Mouse (Mus musculus) limb, embryonic 11.5 days (tissue): ENCODE measurements at regions not wholly inside any gene's neighbourhood (a gene's known extent, or its start where the extent isn't known, plus 50 kb on each side); places are given as distances from the start of the nearest gene placed in this dataset.

ENCODE experiments used
- ATAC-seq: fragments of 200-750 bp; cut with Nextera tagmentation; 2 replicates; pipeline ENCODE4 v1.8.0; 2017; ENCODE audit warnings: low read depth; ENCODE audit not compliant: insufficient number of reproducible peaks, low FRiP score, low TSS enrichment
- DNase-seq: peaks from one replicate; pipeline ENCODE4 v3.0.0-alpha.2; 2015; ENCODE audit warnings: low spot score
- H3K27ac ChIP-seq: fragments of 300-500 bp; sonication (generic); replicated peaks from 2 replicates; pipeline ENCODE4 v1.5.1; 2014; ENCODE audit warnings: low read depth, mild to moderate bottlenecking, low read length
- H3K27me3 ChIP-seq: fragments of 300-500 bp; sonication (generic); 2 replicates; pipeline ENCODE4 v1.6.1; 2014; ENCODE audit warnings: mild to moderate bottlenecking, low read length, mixed read lengths; ENCODE audit not compliant: control insufficient read depth, insufficient read depth
- H3K36me3 ChIP-seq: fragments of 300-500 bp; sonication (generic); 2 replicates; pipeline ENCODE4 v1.6.1; 2014; ENCODE audit warnings: mild to moderate bottlenecking, low read length, moderate library complexity, mixed read lengths; ENCODE audit not compliant: control insufficient read depth, insufficient read depth
- H3K4me1 ChIP-seq: fragments of 300-500 bp; sonication (generic); 2 replicates; pipeline ENCODE4 v1.6.1; 2014; ENCODE audit warnings: low read length, mixed read lengths; ENCODE audit not compliant: control insufficient read depth, insufficient read depth
- H3K4me2 ChIP-seq: fragments of 300-500 bp; sonication (generic); 2 replicates; pipeline ENCODE4 v1.6.1; 2014; ENCODE audit warnings: low read depth, mild to moderate bottlenecking, moderate library complexity; ENCODE audit not compliant: severe bottlenecking
- H3K4me3 ChIP-seq: fragments of 300-500 bp; sonication (generic); 2 replicates; pipeline ENCODE4 v1.5.1; 2014; ENCODE audit warnings: low read depth, low read length
- H3K9ac ChIP-seq: fragments of 300-500 bp; sonication (generic); 2 replicates; pipeline ENCODE4 v1.6.1; 2014; ENCODE audit warnings: mild to moderate bottlenecking, low read length
- H3K9me3 ChIP-seq: fragments of 300-500 bp; sonication (generic); 2 replicates; pipeline ENCODE4 v1.6.1; 2016; ENCODE audit warnings: low read length; ENCODE audit not compliant: control insufficient read depth
- WGBS: fragments of 180-500 bp; shearing (Covaris S2); extraction: QIAGEN DNeasy Blood & Tissue Kit; methylation state at CpG from one replicate; pipeline ENCODE4 v1.1.7; 2014; 5-methylcytosine and 5-hydroxymethylcytosine counted together

GRCm38 (mm10) chr6:100159817-100160216 lies 127.5 kb downstream of the Rybp start:
- Histone ChIP-seq H3K27me3 (no peaks in the 10 kb centered on the region), H3K9me3 (no peaks in the 10 kb centered on the region), H3K4me1 (peaks cover 34% of the 10 kb centered on the region), H3K27ac (no peak overlapping the region), H3K4me3 (no peak overlapping the region), H3K36me3 (no peaks in the 10 kb centered on the region), H3K4me2 (no peak overlapping the region), H3K9ac (no peak overlapping the region)
- ATAC-seq (no peak), DNase-seq (no peak)
- WGBS: 64% methylated on average over 4 of the region's 4 CpGs

GRCm38 (mm10) chr6:100159246-100159645 lies 128.0 kb downstream of the Rybp start:
- no peak for ATAC-seq
- no peak overlapping the region for H3K27ac ChIP-seq
- H3K27me3 ChIP-seq: no peaks in the 10 kb centered on the region
- H3K9me3 ChIP-seq: no peaks in the 10 kb centered on the region
- H3K9ac ChIP-seq: no peak overlapping the region
- H3K36me3 ChIP-seq: no peaks in the 10 kb centered on the region
- H3K4me2 ChIP-seq: no peak overlapping the region
- H3K4me1 ChIP-seq: peaks cover 33% of the 10 kb centered on the region
- DNase-seq: no peak
- no peak overlapping the region for H3K4me3 ChIP-seq
- WGBS: 20% methylated on average over 1 of the region's 1 CpGs

- Histone ChIP-seq H3K9me3 (no peaks in the 10 kb centered on the region), H3K27me3 (0 out of 2 replicates have a peak, but pooled peaks cover 2% of the 10 kb centered on the region), H3K36me3 (no peaks in the 10 kb centered on the region), H3K4me2 (no peak overlapping the region), H3K4me3 (no peak overlapping the region), H3K9ac (no peak overlapping the region), H3K27ac (no peak overlapping the region), H3K4me1 (peaks cover 14% of the 10 kb centered on the region)
- no peak for DNase-seq
- WGBS: 72% methylated on average over 7 of the region's 7 CpGs
- ATAC-seq: no peak
Observed at GRCm38 (mm10) chr6:100157288-100157687, 130.0 kb downstream of the Rybp start.

- Histone ChIP-seq H3K4me2 (no peak overlapping the region), H3K9ac (no peak overlapping the region), H3K27me3 (0 out of 2 replicates have a peak, but pooled peaks cover 3% of the 10 kb centered on the region), H3K9me3 (no peaks in the 10 kb centered on the region), H3K4me1 (peaks cover 9% of the 10 kb centered on the region; the same call in 1 of the 2 replicates), H3K27ac (no peak overlapping the region), H3K36me3 (no peaks in the 10 kb centered on the region), H3K4me3 (no peak overlapping the region)
- DNase-seq (no peak), ATAC-seq (0 out of 2 replicates have a peak, but pooled peaks have one; percentile 24)
- 87% methylated on average over 4 of the region's 4 CpGs for WGBS
Observed at GRCm38 (mm10) chr6:100156163-100156562, 131.1 kb downstream of the Rybp start.

- WGBS: 55% methylated on average over 20 of the region's 20 CpGs
- Histone ChIP-seq H3K4me3 (no peak overlapping the region), H3K27ac (no peak overlapping the region), H3K36me3 (no peaks in the 10 kb centered on the region), H3K4me1 (peaks cover 9% of the 10 kb centered on the region; the same call in 1 of the 2 replicates), H3K27me3 (0 out of 2 replicates have a peak, but pooled peaks cover 3% of the 10 kb centered on the region), H3K9ac (no peak overlapping the region), H3K4me2 (no peak overlapping the region), H3K9me3 (no peaks in the 10 kb centered on the region)
- DNase-seq (peak; percentile 55), ATAC-seq (no peak)
Observed at GRCm38 (mm10) chr6:100155676-100156075, 131.6 kb downstream of the Rybp start.

GRCm38 (mm10) chr6:100151447-100151846 lies 135.8 kb downstream of the Rybp start:
- H3K4me2 ChIP-seq: no peak overlapping the region
- no peaks in the 10 kb centered on the region for H3K36me3 ChIP-seq
- H3K4me1 ChIP-seq: peaks cover 12% of the 10 kb centered on the region
- WGBS: 92% methylated on average over 1 of the region's 1 CpGs
- ATAC-seq (no peak), DNase-seq (no peak)
- H3K4me3 ChIP-seq: no peak overlapping the region
- 0 out of 2 replicates have a peak, but pooled peaks cover 3% of the 10 kb centered on the region for H3K27me3 ChIP-seq
- H3K9ac ChIP-seq: no peak overlapping the region
- no peak overlapping the region for H3K27ac ChIP-seq
- no peaks in the 10 kb centered on the region for H3K9me3 ChIP-seq

GRCm38 (mm10) chr6:100150703-100151208 lies 136.5 kb downstream of the Rybp start:
- no peak overlapping the region for H3K4me2 ChIP-seq
- no peaks in the 10 kb centered on the region for H3K9me3 ChIP-seq
- H3K27me3 ChIP-seq: 0 out of 2 replicates have a peak, but pooled peaks cover 3% of the 10 kb centered on the region
- no peak overlapping the region for H3K4me3 ChIP-seq
- H3K36me3 ChIP-seq: no peaks in the 10 kb centered on the region
- H3K9ac ChIP-seq: no peak overlapping the region
- WGBS: 73% methylated on average over 6 of the region's 6 CpGs
- ATAC-seq (no peak), DNase-seq (no peak)
- no peak overlapping the region for H3K27ac ChIP-seq
- peaks cover 15% of the 10 kb centered on the region for H3K4me1 ChIP-seq

- Histone ChIP-seq H3K27ac (no peak overlapping the region), H3K4me3 (no peak overlapping the region), H3K9ac (no peak overlapping the region), H3K4me1 (peaks cover 25% of the 10 kb centered on the region), H3K36me3 (no peaks in the 10 kb centered on the region), H3K9me3 (no peaks in the 10 kb centered on the region), H3K27me3 (0 out of 2 replicates have a peak, but pooled peaks cover 3% of the 10 kb centered on the region), H3K4me2 (no peak overlapping the region)
- no peak for ATAC-seq
- DNase-seq: no peak
- 81% methylated on average over 5 of the region's 5 CpGs for WGBS
Observed at GRCm38 (mm10) chr6:100149458-100149852, 137.8 kb downstream of the Rybp start.
